Mouse (Mus musculus) retina, postnatal 1 day (tissue): ENCODE data around the gene Ccser1.

Experiments
- DNase-seq: peaks from one replicate; pipeline ENCODE4 v3.0.0-alpha.2; 2012

Ccser1 gene

DNA sequence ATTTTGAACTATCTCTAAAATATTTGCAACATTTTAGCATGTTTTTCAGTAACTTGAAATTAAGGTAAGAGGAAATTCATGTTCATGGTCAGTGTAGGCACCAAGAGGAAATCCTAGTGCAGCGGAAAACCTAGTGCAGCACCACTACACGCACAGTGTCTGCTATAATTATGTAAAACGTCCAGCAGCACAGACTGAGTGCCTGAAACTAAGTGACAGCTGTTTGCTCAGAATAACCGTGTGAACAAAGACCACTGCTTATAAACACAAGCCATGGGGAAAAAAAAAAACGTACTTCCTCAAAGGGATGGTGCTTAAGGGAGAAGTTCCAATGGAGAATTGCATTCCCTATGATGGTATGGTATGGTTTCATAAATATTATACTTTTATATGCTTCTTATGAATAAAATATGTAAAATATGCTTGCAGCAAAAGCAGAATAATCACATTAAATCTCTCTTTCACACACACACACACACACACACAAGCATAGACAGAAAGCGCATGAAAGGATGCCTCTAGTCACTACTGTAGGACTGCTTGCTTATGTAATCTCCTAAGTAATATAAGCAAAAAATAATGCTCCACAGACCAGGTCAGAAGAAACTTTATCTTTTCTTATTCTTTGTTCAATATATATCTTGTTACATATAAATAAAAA lies 886.4 kb downstream of the Ccser1 start:
- DNase-seq, result peak; percentile 73

GRCm38 (mm10) chr6:62067024-62067380 lies 886.9 kb downstream of the Ccser1 start:
- peak; percentile 54 for DNase-seq

DNA sequence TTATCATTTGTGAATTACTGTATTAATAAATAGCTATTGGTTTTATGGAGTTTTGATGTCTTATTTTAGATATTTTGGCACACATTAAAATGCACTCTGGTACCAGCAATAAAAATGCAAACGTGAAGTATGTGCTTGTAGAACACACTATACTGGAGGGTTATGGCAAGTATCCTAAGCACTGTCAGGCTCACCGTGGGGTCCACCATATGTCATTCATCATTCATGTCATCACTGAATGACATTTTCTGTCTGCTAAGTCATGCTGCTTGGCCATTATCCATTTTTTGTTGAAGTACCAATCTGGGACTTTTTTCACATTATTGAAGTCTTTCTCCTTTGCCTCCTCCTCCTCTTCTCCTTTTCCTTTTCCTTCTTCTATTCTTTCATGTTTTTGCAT lies 925.3 kb downstream of the Ccser1 start:
- DNase-seq, result no peak

- DNase-seq, result peak; percentile 66
These were observed 952.4 kb downstream of the Ccser1 start for GRCm38 (mm10) chr6:62132531-62132930.

GRCm38 (mm10) chr6:62160320-62160719 lies 980.2 kb downstream of the Ccser1 start:
- no peak for DNase-seq

DNA sequence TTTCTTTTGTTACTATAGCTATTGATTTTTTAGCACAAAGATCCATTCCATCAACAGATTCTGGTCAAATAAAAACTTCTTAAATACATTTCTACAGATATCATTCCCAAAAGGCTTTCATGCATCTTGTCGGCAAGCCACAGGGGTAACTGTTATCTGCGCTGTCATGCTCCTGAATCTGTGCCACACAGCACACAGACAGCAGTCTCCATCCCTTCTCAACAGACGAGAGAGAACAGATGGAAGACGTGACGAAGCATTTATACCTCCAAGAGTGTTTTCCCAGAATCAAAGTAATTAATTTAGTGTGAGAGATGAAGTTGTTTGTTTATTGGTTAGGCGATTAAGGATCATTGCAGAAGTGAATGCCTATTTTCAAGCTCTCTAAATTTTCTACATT lies 982.5 kb downstream of the Ccser1 start:
- DNase-seq, result no peak

DNA sequence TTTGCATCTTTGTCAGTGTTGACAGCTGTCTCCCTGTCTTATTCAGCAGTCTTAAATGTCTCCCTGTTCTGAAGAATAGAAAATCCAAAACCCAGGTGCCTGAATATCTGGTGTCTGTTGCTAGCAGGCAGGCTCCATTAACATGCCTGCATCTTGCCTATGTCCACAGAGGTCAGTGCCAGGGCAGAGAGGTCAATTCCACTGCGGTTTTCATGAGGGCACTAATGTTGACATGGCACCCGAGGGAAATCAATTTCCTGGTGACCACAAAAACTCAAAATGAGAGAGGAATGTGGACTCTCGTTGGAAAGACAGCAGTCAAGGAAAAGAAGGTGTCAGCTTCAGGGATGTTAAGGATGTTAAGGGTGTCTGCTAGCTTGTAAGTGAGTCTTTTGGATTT lies 983.7 kb downstream of the Ccser1 start:
- DNase-seq, result no peak

DNA sequence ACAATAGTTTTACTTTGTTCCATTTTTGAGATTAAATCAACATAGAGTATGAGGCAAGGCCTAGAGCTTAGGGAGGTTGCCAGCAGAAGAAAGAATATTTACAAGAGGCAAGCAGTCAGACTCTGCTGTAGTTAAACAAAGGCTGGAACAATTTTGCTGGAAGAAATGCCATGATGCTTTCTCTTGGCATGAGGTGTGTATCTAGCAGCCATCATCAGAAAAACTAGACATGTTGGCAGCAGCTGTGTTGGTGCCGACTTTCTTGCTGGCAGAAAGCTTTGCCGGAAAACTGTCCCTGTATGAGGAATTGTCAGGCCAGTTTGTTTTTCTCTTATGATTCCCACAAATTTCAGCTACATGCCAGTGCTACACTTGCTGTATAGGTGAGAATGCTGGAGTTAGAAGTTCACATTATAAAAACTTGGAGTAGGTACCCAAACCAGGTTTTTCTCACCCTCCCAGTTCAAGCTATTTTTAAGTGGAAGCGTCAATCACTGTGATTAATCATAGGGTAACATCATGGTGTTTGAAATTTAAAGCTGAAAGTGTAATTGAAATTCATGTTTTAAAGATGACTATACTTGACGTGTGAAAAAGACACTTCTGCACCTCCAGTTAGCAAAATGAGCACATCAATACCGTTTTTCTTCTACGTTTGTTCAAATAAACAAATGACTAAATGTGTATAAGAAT lies 1016.5 kb downstream of the Ccser1 start:
- no peak for DNase-seq

GRCm38 (mm10) chr6:62198768-62199167 lies 1018.6 kb downstream of the Ccser1 start:
- DNase-seq, result peak; percentile 29

DNA sequence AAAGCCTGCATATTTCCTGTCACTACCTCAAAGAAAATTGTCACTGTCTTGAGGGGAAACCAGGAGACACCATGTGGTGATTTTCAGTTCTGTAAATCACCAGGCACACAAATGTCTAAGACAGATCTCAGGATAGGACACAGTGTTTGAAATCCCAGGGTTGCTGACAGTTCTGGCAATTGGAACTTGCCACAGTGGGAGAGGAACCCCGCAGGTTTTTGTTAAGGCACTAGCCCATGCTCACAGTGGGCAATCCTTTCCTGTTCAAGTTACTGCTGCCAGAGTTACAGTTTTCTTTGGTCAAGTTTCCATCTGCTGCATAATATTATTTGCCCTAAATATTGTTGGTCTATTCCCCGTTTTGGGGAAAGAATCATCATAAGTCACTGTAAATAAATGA lies 1024.9 kb downstream of the Ccser1 start:
- no peak for DNase-seq

GRCm38 (mm10) chr6:62221856-62222255 lies 1041.7 kb downstream of the Ccser1 start:
- no peak for DNase-seq

DNA sequence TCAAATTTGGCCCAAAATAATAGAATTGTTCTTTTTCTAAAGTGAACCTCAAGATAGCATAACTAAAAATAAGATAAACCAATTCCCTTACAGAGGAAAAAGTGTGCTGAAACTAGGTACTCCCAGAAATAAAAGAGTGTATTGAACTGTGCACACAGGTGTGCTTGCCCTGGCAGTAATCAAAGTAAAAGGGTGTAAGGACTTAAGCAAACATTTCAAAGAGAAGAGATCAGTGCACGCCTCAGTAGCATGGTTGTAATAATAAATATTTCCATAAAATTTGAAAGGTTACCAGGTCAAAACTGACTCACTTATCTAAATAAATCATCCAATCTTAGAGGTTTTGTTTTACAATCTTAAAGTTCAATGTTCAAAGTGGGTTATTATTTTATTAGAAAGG lies 1083.8 kb downstream of the Ccser1 start:
- DNase-seq, result no peak

GRCm38 (mm10) chr6:62264525-62264924 lies 1084.4 kb downstream of the Ccser1 start:
- DNase-seq, result no peak

GRCm38 (mm10) chr6:62281256-62281655 lies 1101.1 kb downstream of the Ccser1 start:
- DNase-seq, result no peak

DNA sequence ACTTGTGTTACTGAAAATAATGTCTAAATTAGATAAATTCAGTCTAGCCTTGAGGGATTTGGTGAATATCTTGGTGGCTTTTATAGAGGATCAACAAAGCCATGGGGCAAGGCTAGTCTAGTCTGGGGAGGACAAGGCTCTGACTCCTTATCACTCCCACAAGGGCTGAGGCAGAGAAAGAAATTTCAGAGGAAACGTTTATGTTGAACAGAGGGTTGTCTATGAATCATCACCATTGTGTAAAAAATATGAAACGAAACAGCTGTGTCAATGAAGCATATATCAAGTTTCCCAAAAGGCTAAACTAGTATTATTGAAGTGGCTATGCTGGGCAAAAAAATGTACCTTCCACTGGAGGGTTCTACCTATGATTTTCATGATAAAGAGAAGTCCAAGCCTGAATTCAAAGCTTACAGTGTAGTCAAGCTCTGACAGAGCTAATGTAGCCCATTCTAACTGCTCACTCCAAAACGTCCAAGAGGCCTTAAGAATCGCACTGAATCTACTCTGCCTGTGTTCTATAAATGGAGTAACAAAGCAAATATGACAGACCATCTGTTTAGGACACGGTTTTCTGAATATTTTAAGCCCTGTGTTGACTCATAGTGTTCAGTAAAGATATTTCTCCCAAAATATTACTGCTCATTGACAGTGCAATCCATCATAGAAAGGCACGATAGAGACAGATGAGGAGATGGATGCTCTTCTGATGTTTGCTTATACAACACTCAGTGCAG lies 1121.6 kb downstream of the Ccser1 start:
- DNase-seq, result no peak

DNA sequence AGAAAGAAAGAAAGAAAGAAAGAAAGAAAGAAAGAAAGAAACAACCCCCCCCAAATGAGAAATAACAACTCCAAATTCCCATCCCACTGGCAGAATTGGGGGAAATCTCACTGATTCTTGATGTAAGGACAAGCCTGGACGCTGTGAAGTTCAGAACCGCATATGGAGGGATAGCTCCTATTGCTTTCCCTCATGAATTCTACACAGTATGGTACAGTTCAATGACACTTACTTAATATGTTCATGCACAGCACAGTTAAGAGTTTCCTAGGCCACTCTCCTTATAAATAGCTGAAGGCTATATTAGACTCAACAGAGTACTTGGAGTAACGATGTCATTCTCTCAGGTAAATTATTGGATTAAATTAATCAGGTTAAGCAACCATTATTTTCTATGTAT lies 1138.5 kb downstream of the Ccser1 start:
- no peak for DNase-seq

- DNase-seq, result no peak
These were observed 1160.2 kb downstream of the Ccser1 start for GRCm38 (mm10) chr6:62340319-62340718.

DNA sequence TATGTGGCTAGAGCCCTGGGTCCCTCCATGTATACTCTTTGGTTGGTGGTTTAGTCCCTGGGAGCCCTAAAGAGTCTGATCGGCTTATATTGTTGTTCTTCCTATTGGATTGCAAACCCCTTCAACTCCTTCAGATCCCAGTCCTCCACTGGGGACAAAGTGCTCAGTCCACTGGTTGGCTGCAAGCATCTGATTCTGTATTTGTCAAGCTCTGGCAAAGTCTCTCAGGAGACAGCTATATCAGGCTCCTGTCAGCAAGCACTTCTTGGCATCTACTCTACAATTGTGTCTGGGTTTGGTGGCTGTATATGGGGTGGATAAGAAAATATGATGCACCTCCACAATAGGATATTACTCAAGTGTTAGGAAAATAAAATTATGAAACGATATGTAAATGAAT lies 1187.7 kb downstream of the Ccser1 start:
- no peak for DNase-seq
